Mouse (Mus musculus) CD4-positive helper T cell, adult 2 months (primary cell): ENCODE results near the gene Ceacam9.

Experiments used
- DNase-seq: peaks from one replicate; pipeline ENCODE4 v3.0.0-alpha.2; 2012; ENCODE audit warnings: low read depth, missing footprints, low spot score

The Ceacam9 gene

DNA sequence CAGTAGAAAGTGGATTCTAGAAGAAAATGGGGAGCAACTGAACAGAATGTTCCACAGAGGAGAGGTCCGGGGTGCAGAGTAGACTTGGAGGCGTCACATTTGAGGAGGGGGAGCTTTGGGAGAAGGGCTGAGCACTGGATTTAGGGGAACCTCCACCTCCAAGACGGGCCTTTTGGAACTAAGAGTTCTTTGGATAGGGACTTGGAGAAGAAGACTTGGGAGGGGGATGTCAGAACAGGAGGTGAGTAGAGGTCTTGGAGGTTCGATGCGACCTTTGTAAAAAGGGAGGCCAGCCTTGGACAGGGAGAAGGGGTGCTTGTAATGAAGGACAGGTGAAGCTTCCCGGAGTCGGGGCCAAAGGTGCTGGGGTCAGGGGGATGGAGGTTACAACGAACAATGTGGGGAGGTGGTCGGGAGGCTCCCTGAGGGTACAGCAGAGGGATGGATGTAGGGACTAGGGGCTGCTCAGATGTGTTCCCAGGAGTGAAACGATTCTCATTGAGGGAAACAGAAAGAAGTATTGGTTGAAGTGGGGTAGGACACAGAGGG lies 17.4 kb downstream of the Ceacam9 start:
- no peak for DNase-seq

DNA sequence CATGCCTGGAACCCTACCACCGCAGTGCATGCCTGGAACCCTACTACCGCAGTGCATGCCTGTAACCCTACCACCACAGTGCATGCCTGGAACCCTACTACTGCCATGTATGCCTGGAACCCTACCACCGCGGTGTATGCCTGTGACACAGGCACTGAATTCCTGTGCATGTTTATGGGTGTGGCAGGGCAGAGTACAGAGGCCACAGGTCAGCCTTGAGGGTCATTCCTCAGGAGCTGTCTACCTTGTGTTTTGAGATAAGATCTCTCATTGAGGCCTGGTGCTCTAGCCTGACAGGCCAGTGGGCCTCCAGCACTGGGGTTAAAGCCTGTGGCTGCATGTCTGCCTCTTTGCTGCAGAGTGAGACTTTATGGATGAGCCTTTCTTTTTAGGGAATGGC lies 23.6 kb downstream of the Ceacam9 start:
- DNase-seq = no peak

DNA sequence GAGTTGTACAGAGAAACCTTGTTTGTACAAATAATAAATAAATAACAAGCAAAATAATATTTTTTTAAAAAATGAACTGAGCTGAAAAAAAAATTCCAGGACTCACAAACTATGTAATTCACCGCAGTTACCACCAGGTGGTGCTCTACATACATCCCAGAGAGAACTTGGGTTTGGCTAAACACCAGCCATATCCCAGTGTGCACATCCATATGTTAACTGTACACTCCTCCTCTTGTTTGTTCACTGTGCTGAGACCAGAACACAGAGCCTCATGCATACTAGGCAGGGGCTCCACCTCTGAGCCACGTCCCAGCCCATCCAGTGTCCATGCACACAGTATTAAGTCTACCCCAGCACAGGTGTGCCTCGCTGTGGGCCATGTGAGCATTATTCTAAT lies 24.4 kb downstream of the Ceacam9 start:
- peak; percentile 64 for DNase-seq

DNA sequence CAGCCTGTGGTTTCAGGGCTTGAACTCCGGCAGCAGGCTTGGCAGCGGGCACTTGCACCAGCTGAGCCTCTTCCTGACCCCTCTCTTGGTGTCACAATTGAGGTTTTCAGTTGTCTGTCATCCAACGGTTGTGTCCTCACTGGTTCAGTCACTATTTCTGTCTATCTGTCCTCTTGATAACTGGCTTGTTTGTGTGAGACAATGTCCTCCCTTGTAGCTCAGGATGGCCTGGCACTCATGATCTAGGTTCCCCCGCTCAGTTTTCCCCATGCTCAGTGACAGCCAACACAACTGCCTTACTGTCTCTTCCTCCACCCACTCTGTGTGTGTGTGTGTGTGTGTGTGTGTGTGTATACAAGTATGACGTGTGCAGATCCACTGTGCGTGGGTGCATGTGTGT lies 25.9 kb downstream of the Ceacam9 start:
- DNase-seq = no peak

DNA sequence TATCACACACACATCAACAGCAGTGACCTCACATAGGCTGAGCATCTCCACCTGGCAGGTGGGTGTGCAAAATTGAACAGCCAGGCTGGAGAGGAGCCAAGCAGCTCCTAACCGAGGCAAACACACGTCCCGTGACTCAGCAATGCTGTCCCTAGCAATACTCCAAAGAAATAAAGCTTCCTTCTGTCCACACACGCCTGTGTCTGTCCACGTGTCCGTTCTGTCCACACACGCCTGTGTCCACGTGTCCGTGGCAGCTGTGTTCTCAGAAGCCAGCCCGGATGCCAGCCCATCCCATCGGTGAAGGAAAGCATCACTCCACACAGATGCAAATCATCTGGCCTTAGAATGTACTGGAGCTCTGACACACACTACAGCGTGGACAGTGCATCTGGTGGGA lies 30.3 kb downstream of the Ceacam9 start:
- DNase-seq = no peak

DNA sequence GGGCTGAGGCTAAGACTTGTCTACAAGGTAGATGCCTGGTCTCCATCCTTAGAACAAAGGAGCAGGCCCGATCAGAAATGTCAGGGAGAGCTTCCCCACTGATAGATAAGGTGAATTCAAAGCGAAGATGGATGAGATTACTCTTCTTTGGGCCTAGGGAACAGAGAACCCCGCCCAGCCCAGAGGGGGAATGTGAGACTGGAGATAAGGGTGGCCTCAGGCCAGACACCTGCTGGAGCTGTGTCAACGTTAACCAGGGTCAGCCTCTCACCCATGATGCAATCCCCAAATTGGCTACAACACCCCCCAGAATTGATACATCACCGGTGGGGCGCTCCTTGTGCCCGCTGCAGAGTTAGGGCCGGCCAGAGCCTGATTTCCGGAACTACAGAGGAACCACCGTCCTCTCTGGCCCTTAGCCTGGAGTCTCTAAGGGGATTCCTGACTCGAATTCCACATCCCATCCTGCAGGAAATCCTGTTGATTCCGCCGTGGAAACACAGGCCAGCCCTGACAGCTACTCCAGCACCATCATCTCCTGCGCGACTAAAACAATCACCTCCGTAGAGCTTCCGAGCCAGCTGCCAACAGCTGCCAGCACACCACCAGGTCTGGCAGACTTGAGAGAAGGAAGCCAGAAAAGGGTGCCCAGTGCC lies 33.8 kb downstream of the Ceacam9 start:
- no peak for DNase-seq

DNA sequence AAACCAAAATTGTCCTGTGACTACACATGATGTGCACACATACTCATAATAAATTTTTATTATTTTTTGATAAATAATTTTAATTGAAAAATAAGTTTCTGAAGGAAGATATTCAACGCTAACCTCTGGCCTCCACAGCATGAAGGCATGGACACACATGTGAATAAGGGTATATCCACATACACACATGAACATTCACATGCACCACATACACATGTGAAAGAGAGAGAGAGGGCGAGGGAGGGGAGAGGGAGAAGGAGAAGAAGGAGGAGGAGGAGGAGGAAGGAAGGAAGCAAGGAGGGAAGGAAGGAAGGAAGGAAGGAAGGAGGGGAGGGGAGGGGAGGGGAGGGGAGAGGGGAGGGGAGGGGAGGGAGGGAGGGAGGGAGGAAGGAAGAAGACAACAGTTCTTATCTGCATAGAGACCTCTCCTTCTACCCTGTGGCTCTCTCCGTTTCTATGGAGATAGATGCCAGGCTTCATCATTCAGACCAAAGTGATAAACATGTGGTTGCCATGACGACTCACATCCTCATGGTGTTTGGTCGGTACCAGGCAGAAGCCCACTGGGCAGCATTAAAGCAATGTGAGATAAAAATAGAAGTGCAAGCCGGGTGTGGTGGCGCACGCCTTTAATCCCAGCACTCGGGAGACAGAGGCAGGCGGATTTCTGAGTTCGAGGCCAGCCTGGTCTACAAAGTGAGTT lies 37.3 kb downstream of the Ceacam9 start:
- DNase-seq = peak; percentile 49

DNA sequence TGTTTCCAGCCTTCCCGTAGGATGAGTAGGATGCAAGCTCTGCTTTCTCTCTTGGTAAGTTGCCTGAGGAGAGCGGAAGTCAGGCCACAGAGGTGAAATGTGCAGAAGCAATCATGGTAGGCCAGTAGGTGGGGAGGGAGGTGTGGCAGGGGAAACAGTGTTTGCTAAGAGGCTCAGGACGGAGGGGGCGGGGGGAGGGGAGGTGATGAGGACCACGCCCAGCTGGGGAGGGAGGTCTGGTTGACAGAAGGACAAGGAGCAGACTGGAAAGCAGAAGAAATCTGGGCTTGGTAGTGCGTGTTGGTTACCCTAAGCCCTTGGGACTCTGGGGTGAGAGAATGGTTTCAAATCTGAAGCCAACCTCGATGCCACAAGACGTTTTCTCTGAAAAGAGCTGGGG lies 38.6 kb downstream of the Ceacam9 start:
- DNase-seq = peak; percentile 65

DNA sequence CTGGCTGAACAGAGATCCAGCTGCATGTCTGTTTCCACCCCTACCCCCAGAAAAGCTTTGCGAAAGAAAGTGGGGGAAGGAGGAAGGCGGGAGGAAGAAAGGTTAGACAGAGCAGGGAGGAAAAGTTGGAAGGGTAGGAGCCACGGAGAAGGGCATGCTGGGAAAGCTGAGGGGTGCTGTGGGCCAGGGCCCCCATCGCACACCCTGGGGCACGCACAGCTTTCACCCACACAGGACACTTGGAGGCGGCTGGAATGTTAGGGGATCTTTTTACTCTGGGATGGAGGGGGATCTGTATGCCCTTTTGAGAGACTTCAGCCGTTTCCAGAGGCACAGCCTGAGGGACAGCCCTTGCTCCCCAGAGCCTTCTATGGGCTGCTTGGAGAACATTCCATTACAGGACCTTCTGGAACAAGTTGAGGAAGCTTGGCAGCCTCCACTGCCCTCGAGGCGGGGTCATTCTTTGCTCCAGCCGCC lies 39.3 kb downstream of the Ceacam9 start:
- DNase-seq = no peak

DNA sequence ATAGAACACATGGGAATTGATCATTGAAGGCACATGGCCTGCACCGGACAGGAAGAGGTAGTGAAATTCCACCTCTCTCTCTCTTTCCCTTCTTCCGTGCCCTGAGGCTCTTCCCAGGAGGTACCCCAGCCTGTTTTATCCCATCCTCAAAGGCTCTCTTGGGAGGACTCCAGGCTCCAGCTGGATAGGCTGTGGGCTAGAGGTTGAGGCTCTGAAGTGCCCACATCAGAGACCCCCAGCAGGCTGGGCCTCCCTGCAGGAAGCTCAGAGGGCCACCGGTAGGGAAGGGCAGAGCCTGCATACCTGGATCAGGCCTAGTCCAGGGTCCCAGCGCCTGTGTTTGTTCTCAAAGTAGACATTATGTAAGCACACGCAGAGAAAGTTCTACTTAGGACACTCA lies 39.9 kb downstream of the Ceacam9 start:
- DNase-seq = no peak

DNA sequence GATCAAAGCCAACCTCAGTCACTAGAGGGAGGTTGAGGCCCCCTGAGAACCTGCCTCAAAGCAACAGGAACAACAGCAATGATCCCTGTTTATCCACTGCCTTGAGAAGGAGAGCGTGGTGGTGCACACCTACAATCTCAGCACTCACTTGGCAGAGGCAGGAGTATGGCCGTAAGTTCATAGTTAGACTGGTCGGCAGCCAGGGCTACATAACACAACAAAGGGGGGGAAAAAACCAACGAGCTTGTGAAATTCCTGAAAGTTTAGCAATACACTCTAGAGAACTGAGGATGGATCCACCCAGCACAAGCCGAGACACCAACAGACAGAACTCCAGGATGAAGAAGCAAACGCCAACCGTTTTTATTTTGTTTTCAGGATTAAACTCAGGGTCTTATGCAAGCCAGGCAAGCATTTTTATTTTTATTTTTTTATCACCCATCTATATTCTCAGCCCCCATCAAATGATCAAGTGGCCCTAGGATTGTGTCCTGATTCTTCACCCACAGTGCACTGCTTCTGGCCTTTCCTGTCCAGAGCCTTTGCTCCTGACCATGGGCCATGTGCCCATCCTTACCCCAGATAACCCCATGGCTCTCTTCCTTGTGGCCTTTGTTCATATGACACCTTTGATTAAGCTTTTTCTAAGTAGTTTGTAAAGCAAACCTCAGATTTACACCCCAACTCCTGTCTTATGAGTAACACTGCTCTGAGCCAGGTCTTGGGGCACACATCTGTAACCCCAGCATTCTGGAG lies 41.9 kb downstream of the Ceacam9 start:
- no peak for DNase-seq

DNA sequence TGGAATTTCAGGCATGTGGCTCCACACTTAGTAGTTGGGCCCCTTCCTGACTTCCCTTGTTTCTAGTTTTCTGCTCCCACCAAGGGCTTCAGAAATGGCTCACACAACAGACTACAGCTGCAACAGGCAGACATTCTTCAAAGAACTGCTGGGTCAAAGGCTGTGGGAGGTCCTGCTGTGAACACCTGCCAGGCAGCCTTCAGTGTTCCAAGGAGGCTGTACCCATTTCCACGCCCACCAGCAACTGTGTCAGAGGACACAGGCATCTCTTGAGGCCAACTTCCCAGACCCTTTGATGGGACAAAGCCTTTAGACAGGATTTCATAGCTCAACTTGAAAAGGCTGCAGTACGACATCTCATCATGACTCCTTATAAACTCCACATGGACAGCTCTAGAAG lies 44.7 kb downstream of the Ceacam9 start:
- no peak for DNase-seq
